Mouse (Mus musculus): Measurements from ENCODE around the gene Casd1.
A peak's percentile ranks its signal among the peaks of the same experiment; 100 is the strongest.
"Not testable (repeated sequence)": the region's sequence is repeated elsewhere in the genome, so short reads cannot be mapped to it uniquely, and the experiment has no call there.

Casd1 gene

DNA sequence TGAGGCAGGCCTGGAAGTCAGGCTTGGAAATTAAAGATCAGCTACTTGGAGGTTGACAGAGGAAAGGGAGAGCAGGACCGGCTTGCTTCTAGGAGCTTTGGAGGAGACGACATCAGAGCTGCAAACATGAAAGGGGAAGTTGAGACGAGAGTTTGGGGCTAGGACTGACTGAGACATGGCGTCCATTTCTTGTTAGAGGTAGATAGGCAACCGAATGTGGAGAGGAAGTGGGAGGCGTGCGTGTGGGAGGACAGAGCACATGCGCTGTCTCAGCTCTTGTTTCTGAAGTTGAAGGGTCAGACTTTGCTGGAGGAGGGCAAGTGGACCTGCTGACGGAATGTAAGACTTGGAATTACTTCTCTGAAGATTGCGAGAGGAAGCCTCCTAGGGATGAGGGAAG, 17.3 kb downstream of the Casd1 start:
- no peak for DNase-seq

DNA sequence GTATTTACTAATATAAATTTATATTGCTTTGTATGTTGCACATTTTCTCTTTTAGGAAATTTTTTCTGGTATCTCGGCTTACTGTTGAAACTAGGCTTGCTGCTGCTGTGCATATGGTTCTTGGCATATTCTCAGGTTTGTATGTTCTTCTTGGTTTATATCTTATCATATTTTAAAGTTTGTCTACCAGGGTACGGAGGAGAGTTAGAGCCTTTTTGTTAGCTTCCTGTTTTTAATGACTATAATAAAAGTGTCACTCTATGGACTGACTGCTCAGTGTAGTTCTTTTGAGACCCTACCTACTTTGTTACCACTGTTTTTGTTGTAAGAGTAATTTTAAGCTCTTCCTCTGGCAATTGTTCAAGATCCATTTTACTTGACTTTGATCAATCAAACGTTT, 30.8 kb downstream of the Casd1 start:
- DNase-seq, result no peak

DNA sequence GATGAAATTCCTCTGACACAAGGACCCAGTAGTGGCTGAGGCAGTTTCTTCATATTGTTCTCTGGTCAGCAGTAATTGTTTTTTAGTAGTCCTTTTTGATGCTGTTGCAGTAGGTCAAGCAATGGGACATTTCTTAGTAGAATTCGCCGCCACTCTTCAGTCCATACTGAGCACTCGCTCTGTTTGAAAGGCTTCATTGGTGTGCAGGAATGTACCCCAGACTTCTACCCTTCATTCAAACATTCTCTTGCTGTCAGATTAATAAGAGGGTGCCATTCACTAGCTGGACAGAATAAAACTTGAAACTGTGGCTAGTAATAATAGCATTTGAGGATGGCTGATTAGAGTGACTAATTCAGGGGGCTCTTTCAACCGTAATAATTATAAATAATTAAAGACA, 32.5 kb downstream of the Casd1 start:
- DNase-seq, result no peak

DNA sequence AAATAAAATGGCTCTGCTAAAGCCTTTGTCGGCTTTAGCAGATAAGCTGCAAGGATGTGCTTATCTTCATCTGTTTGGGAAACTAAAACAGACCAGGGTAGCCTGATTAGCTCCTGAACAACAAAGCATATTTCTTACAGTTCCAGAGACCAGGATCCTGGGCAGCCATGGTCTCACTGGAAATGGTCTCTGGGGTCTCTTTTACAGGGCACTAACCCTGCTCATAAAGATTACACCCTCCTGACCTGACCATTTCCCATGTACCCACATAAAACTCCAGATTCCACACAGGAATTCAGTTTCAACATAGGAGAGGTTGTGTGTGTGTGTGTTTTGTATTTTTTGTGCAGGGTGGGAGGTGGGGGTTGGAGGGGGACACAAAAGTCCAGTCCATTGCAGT, 34.2 kb downstream of the Casd1 start:
- no peak for DNase-seq

DNA sequence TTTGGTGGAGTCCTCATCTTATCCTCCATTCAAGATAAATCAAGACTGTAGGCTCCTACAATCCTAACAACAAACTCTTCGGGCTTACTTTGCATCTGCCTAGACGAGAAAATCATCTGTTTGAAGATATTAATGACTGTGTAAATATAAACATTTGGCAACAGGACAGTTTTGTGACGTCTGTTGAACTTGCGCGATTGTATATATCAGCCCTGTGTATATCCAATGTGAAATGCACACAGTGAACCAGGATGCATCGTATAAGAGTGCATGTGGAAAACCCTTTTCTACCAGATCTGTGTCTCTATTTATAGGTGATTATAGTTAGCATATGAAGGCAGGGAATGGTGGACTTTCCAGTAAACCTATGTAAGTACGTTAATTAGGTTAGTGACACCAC, 41.4 kb downstream of the Casd1 start:
- no peak for DNase-seq

DNA sequence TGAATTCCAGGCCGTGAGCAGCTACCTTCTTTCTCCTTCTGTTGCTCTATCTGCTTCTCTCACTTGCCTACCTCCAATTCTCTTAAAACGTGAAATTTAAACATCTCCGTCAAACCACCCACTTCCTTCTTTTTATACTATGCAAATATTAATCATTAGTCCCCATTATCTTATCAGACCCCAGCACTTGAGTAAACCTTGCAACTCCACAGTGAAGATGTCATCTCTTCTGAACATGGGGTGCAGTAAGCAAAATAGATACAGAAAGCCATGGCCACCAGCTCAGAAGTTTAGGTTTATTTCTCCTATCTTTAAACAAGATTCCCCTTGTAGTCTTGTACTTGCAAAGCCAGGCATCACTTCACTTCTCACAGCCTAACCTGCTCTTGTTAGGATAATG, 46.7 kb downstream of the Casd1 start:
- DNase-seq, result no peak

DNA sequence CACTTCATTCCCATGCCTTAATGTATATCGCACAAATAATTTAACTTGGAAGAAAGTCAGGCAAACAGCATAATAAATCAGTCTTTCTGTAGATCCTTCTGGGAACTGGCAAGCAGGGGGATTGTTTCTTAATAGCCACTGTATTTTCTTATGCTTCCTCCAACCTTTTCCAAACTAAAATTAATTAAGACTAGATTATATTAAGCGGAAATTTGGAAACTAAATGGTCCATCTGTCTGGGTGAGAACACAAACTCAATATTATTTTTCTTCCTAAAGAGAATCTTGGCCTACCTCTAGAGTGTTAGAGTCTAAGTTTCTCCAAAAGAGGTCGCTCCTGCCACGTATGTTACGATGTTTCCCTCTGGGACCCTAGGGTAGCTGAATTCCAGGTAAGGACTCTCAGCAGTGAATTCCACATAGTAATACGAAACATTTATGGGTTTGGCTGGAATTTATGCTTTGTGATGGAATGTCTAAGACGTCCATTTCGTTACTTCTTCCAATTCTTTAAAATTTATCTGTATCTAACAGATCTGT, 52.0 kb downstream of the Casd1 start:
- no peak for DNase-seq

DNA sequence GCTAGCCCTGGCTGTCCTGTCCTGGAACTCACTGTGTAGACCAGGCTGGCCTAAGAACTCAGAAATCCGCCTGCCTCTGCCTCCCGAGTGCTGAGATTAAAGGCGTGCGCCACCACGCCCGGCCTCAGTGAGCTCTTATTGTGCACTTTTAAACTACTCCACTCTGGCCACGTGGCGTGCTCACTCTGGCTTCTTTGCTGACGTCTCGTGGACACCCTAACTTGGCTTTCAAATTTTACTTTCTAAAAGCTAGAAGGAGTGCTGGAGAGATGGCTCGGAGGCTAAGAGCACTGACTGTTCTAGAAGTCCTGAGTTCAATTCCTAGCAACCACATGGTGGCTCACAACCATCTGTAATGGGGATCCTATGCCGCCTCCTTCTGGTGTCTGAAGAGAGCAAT, 53.1 kb downstream of the Casd1 start:
- DNase-seq, result not testable (repeated sequence)

DNA sequence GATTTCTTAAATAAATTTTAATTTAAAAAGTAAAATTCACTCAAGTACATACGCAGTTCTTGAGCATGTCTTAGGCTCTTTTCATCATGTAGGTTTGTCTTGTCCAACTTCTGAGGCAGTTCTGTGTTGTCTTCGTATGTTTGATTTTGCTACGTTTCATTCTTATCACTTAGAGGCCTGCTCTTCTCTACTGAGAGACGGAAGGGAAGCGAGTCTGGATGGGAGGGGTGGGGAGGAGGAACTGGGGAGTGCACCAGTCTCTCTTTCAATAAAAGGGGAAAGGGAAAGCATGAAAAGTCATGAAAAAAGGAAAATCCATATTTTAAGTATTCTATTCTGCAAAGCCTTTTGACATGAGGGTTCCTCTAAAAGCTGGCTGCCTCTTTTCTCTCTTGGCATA, 54.8 kb downstream of the Casd1 start:
- DNase-seq, result no peak

DNA sequence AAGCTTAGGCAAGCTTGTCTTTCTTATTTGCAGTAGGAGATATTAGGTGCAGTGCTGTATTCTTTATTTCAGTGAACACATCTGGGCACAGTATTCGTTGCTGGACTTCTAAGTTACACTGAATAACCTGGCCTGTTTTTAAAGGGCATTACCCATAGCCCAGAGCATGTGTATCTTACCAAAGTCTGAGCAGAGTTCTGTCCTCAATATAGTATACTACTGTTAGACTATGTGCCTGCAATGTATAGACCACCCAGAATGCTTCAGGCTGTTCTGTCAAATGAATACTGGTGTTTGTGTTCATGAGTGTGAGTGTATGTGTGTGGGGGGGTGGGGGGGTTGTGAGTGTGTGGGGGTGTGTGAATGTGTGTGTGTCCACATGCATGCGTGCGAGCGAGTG, 55.3 kb downstream of the Casd1 start:
- no peak for DNase-seq

DNA sequence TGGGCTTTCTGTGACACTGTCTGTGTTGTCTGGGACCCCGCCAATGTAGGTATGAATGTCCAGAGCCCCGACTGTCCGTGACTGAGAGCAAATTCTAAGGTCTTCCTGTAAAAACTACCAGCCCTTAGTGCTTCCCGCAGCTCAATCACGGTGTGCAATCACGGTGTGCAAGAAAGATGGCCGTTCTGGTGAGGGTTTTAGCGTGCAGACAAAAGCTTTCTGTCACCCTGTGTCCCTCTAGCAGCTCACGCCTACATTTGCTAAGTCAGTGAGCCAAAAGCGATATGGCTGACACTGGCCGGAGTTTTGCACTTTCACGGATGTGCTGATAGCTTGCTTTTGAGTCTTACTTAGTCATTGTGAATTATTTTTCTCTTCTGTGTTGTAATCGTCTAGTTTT, 58.2 kb downstream of the Casd1 start:
- DNase-seq, result peak; percentile 25

DNA sequence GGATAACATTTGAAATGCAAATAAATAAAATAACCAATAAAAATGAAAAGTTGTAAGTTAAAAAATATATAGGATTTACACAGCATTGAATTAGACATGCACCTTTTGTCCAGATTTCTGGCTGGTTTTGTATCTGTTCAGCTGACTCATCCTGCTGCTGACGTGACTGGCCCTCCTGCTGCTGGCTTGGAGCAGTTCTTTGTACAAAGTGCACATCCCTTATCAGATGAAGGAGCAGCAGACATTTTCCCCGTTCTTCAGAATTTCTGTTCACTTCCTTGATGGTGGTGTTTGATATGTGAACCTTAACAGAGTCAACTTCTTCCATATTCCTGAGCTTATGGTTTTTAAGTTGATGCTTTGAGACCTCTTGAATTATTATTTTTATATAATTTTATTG, 62.9 kb downstream of the Casd1 start:
- no peak for DNase-seq

DNA sequence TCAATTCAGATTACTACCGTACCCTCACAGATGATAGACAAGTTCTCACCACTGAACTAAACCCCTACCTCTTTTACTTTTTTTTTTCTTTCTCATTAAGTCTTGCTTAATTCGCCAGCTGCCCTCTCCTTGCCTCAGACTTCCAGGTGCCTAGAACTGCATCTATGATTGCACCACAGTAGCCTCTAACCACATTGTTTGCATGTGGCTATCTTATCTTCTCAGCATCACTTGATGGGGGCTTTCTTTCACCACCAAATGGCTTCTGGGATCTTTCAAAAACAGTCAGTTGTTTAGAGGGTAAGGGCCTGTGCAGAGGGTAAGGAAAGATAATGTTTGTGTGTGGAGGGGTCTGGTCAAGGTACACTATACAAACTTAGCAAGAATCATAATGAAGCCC, 63.7 kb downstream of the Casd1 start:
- DNase-seq, result no peak

DNA sequence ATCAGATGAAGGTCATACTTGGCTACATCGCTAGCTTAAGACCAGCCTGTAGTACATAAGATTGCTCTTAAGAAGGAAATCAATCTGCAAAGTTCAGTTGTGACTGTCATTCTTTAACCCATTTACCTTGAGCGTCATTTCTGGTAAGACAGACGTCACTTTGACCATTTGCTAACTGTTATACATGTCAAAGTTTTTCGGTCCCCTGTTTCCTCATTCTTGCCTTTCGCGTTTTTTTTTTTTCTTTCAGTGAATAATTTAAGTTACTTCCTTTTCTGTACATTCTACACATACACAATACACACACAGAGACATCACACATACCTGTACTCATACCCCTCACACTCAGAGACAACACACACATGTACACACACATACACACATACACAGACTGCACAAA, 64.5 kb downstream of the Casd1 start:
- DNase-seq, result no peak

DNA sequence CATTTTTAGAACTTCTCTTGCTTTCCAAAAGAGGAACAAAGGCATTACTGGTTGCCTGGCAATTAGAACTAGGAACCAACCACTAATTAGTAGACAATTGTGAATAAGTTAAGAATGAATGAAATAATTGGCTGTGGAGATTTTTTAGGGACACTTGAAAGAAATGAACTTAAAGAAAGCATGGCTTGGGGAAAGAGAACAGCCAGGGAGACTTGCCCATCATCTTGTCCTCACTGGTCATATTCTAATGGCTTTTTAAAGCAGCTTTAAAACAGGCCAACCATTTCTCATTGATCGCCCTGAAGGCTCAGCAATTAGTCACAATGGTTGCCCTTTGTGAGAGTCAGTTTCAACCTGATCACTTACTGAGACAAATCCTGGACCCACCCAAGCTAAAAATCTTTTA, 76.7 kb downstream of the Casd1 start:
- no peak for DNase-seq

DNA sequence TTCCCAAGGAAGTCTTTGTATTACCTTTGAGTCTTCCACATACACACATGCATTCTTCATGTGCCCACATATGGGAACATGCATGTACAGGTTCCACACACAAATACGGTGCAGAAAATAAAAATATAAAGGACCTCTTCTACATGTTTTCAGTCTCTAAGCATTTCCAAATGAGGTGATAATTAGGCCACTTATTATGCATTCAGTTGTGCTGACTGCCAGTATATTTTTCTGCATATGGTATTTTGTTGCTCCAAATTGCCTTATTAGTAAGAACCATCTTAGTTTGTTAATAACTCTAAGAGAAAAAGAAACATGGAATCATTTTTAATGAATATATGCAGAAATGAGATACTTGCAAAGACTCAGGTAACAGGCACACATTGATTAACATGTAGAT, 79.3 kb downstream of the Casd1 start:
- no peak for DNase-seq

DNA sequence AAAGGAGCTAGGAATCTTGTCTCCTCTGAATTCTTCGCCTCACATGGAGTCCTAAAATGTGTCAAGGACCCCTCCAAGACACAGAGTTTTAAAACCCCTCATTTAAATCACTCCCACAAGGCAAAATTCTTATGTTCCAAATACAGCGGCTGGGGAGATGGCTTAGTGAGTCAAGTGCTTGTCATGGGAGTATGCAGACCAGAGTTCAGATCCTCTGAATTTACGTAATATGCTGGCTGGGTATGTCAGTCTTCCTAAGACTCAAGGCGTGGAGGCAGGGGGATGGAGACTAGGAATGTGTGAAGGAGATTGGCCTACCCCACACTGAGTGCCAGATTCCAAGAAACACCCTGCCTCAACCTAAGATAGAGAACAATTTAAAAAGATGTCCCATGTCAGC, 79.9 kb downstream of the Casd1 start:
- no peak for DNase-seq

DNA sequence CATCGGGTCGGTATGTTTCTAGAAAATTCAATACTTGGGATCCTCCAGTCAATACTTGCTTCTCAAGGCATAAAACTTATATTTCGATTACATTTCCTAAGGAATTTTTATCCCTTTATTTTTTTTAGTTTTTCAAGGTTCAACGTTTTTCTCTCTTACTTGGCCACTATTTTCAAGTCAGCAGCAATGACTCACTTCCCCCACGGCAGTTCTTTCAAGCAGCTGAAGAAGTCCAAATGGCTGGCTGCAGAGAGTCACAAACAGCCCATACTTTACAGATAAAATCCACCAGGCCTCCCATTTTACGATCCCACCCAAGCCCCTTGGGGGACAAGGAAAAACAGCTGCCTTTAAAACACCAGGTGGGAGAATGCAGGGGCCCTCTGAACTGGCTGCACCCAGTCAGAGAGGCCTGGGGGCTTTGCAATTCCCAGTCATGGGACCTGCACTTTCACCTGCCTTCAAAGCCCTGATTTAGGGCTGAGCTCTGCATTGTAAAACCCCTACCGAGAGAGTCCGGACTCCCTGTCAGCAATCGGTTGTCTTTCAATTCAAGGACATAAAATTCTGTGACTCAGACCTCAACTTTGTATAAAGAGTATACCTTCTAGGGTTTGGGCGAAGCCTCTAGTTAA, 84.2 kb downstream of the Casd1 start:
- DNase-seq, result no peak

DNA sequence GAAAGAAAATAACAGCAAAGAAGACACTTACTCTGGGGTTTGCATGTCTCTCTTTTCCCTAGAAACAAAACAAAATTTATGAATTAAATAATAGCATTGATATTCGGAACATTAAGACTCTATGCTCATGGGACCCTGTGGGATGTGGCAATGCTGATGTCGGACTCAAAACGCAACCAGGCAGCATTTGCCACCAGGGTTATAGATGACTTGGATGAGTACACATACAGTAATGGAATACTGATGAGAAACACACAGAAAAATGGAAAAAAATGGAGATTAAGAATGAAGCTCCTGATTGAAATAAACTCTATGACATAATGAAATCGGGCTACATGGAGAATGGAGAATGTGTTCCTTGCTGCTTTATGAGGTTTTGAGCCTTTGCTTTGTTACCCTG, 89.8 kb downstream of the Casd1 start:
- DNase-seq, result no peak
